Mouse (Mus musculus): ENCODE results near the gene Mvb12b. TPM values are rescaled to one million over a fixed set of nuclear protein-coding genes. Genes with fewer than 3 reads are reported as not detected.

Mvb12b gene
- total and polyA plus RNA-seq, 2 experiments from 2014 or later = 82.8 to 141 TPM

GRCm38 (mm10) chr2:33912741-33913140, 25.0 kb upstream of the Mvb12b start:
- H3K36me3 ChIP-seq (ENCODE audit: insufficient read depth) = no peaks in the 10 kb centered on the region; the same call in 1 of the 2 replicates
- no peaks in the 10 kb centered on the region for H3K9me3 ChIP-seq (ENCODE audit: low read length)
- WGBS = 72% methylated on average over 3 of the region's 3 CpGs
- H3K27ac ChIP-seq (ENCODE audit: low read depth, low read length) = no peak overlapping the region
- no peak overlapping the region for H3K9ac ChIP-seq
- no peaks in the 10 kb centered on the region for H3K27me3 ChIP-seq (ENCODE audit: insufficient read depth, low read length)
- H3K4me1 ChIP-seq (ENCODE audit: insufficient read depth) = no peaks in the 10 kb centered on the region
- DNase-seq (no peak), ATAC-seq (no peak)
- H3K4me3 ChIP-seq (ENCODE audit: low read depth, low read length) = no peak overlapping the region
- no peak for TF ChIP-seq CTCF (IDR thresholded peaks at IDR 0.05; ENCODE audit: low read depth)
- H3K4me2 ChIP-seq (ENCODE audit: low read depth) = no peak overlapping the region

DNA sequence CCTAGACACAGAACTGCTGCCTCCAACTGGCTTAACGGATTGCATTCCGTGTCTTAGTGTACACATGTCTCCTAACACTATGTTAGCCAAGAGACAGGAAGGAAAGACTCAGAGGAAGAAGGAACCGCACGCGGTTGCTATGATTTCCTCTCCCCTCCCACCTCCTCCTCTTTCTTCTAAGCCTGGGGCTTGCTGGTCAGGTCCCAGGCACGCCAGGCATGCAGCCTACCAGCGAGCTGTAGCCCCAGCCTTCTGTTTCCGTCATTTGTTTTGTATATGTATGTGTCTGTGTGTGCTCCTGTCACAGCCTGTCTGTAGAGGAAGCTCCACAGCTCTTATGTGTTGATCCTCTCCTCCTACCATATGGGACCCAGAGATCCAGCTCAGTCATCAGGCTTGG, 20.6 kb upstream of the Mvb12b start:
- Histone ChIP-seq H3K9me3 (ENCODE audit: low read length) (no peaks in the 10 kb centered on the region), H3K27ac (ENCODE audit: low read depth, low read length) (peak overlapping the region; percentile 45; the same call in 1 of the 2 replicates), H3K4me3 (ENCODE audit: low read depth, low read length) (no peak overlapping the region), H3K27me3 (ENCODE audit: insufficient read depth, low read length) (no peaks in the 10 kb centered on the region), H3K4me2 (ENCODE audit: low read depth) (no peak overlapping the region), H3K9ac (no peak overlapping the region), H3K4me1 (ENCODE audit: insufficient read depth) (no peaks in the 10 kb centered on the region), H3K36me3 (ENCODE audit: insufficient read depth) (no peaks in the 10 kb centered on the region)
- ATAC-seq (peak; percentile 93), DNase-seq (peak; percentile 59)
- 49% methylated on average over 8 of the region's 8 CpGs for WGBS
- no peak for TF ChIP-seq CTCF (IDR thresholded peaks at IDR 0.05; ENCODE audit: low read depth)

- H3K27me3 ChIP-seq (ENCODE audit: insufficient read depth, low read length) = no peaks in the 10 kb centered on the region
- no peak overlapping the region for H3K27ac ChIP-seq (ENCODE audit: low read depth, low read length)
- ATAC-seq = no peak
- no peak for TF ChIP-seq CTCF (IDR thresholded peaks at IDR 0.05; ENCODE audit: low read depth)
- no peaks in the 10 kb centered on the region for H3K9me3 ChIP-seq (ENCODE audit: low read length)
- H3K4me1 ChIP-seq (ENCODE audit: insufficient read depth) = no peaks in the 10 kb centered on the region
- 91% methylated on average over 6 of the region's 6 CpGs for WGBS
- no peak overlapping the region for H3K4me2 ChIP-seq (ENCODE audit: low read depth)
- DNase-seq = no peak
- H3K9ac ChIP-seq = no peak overlapping the region
- no peak overlapping the region for H3K4me3 ChIP-seq (ENCODE audit: low read depth, low read length)
- H3K36me3 ChIP-seq (ENCODE audit: insufficient read depth) = no peaks in the 10 kb centered on the region
These were observed 19.4 kb upstream of the Mvb12b start for GRCm38 (mm10) chr2:33907174-33907573.

DNA sequence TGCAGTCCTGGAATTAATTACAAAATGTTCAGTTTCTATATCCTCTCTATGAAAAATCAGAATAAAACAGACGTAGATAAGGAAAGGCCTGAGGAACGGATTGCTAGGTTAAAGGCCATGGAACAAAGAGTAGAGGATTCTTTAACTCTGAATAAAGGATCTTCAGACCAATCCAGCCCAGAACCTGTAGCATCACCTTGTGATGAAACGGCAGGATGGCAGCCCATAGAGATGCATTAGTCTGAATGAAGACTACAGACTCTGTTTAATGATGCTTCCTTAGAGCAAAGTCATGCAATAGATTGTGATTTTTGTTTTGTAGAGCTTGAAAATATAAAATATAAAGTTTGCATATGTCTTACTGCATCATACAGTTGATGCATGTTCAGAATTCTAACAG, 8.1 kb upstream of the Mvb12b start:
- Histone ChIP-seq H3K9ac (no peak overlapping the region), H3K9me3 (ENCODE audit: low read length) (no peaks in the 10 kb centered on the region), H3K4me2 (ENCODE audit: low read depth) (no peak overlapping the region), H3K27me3 (ENCODE audit: insufficient read depth, low read length) (no peaks in the 10 kb centered on the region), H3K27ac (ENCODE audit: low read depth, low read length) (no peak overlapping the region), H3K36me3 (ENCODE audit: insufficient read depth) (no peaks in the 10 kb centered on the region), H3K4me3 (ENCODE audit: low read depth, low read length) (no peak overlapping the region), H3K4me1 (ENCODE audit: insufficient read depth) (no peaks in the 10 kb centered on the region)
- DNase-seq (no peak), ATAC-seq (no peak)
- TF ChIP-seq CTCF (IDR thresholded peaks at IDR 0.05; ENCODE audit: low read depth) = peak; percentile 30; the same call in 1 of the 2 replicates
- 77% methylated on average over 3 of the region's 3 CpGs for WGBS

GRCm38 (mm10) chr2:33893151-33893550, 5.4 kb upstream of the Mvb12b start:
- no peaks in the 10 kb centered on the region for H3K9me3 ChIP-seq (ENCODE audit: low read length)
- no peak for DNase-seq
- H3K4me1 ChIP-seq (ENCODE audit: insufficient read depth) = no peaks in the 10 kb centered on the region
- no peak overlapping the region for H3K27ac ChIP-seq (ENCODE audit: low read depth, low read length)
- 94% methylated on average over 3 of the region's 3 CpGs for WGBS
- H3K4me3 ChIP-seq (ENCODE audit: low read depth, low read length) = no peak overlapping the region
- no peak for ATAC-seq
- H3K36me3 ChIP-seq (ENCODE audit: insufficient read depth) = no peaks in the 10 kb centered on the region
- no peak for TF ChIP-seq CTCF (IDR thresholded peaks at IDR 0.05; ENCODE audit: low read depth)
- no peak overlapping the region for H3K9ac ChIP-seq
- no peak overlapping the region for H3K4me2 ChIP-seq (ENCODE audit: low read depth)
- H3K27me3 ChIP-seq (ENCODE audit: insufficient read depth, low read length) = no peaks in the 10 kb centered on the region

DNA sequence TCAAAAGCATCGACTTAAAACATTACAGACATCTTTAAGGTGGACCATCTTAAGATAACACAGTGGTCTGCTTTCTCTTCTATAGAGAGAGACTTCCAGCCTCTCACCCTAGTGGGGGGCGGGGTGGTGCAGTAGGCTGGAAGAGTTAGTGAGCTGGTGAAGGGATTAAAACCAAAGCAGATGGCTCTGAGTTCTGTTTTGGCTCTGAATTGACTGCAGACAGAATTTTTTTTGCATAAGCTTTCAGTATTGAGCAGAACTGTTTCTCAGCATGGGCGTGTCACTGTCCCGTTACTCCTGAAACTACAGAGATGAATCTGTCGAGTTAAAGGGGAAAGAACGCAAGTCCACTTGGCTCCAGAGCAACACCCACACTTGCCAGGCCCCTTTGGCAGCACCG, 4.6 kb upstream of the Mvb12b start:
- Histone ChIP-seq H3K9me3 (ENCODE audit: low read length) (no peaks in the 10 kb centered on the region), H3K27me3 (ENCODE audit: insufficient read depth, low read length) (no peaks in the 10 kb centered on the region), H3K4me3 (ENCODE audit: low read depth, low read length) (no peak overlapping the region), H3K4me1 (ENCODE audit: insufficient read depth) (0 out of 2 replicates have a peak, but pooled peaks cover 3% of the 10 kb centered on the region), H3K4me2 (ENCODE audit: low read depth) (no peak overlapping the region), H3K27ac (ENCODE audit: low read depth, low read length) (0 out of 2 replicates have a peak overlapping the region, but pooled peaks have one; percentile 15), H3K9ac (no peak overlapping the region), H3K36me3 (ENCODE audit: insufficient read depth) (no peaks in the 10 kb centered on the region)
- DNase-seq (peak; percentile 70), ATAC-seq (peak; percentile 76)
- 56% methylated on average over 7 of the region's 7 CpGs for WGBS
- TF ChIP-seq CTCF (IDR thresholded peaks at IDR 0.05; ENCODE audit: low read depth) = no peak

DNA sequence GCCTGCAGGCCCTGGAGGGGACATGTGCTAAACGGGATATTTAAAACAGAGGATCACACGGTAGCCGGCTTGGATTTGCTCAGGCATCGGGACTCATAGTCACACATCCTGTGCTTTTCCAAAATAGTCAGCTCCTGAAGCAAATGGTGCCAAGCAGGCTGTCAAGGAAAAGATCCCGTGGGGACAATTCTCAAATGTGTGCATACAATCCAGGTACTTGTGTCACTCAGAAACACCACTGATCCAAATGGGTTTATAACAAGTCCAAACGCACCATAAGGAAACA, 297 bp upstream of the Mvb12b start:
- H3K27ac ChIP-seq (ENCODE audit: low read depth, low read length) = peak overlapping the region; percentile 98
- no peak for ATAC-seq

More for the DNA sequence above, 297 bp upstream of the Mvb12b start:
- peak overlapping the region; percentile 95 for H3K4me2 ChIP-seq (ENCODE audit: low read depth)
- H3K9ac ChIP-seq = peak overlapping the region; percentile 98
- H3K27me3 ChIP-seq (ENCODE audit: insufficient read depth, low read length) = no peaks in the 10 kb centered on the region
- H3K9me3 ChIP-seq (ENCODE audit: low read length) = no peaks in the 10 kb centered on the region
- H3K4me3 ChIP-seq (ENCODE audit: low read depth, low read length) = no peak overlapping the region; the same call in 1 of the 2 replicates
- peaks cover 20% of the 10 kb centered on the region for H3K4me1 ChIP-seq (ENCODE audit: insufficient read depth)
- WGBS = 29% methylated on average over 6 of the region's 6 CpGs
- no peaks in the 10 kb centered on the region for H3K36me3 ChIP-seq (ENCODE audit: insufficient read depth)
- DNase-seq = no peak
- TF ChIP-seq CTCF (IDR thresholded peaks at IDR 0.05; ENCODE audit: low read depth) = no peak

Measured in forebrain, postnatal 0 days (tissue).